Mouse (Mus musculus): ENCODE measurements at regions not wholly inside any gene's neighbourhood (a gene's known extent, or its start where the extent isn't known, plus 50 kb on each side); places are given as distances from the start of the nearest gene placed in this dataset.

DNA sequence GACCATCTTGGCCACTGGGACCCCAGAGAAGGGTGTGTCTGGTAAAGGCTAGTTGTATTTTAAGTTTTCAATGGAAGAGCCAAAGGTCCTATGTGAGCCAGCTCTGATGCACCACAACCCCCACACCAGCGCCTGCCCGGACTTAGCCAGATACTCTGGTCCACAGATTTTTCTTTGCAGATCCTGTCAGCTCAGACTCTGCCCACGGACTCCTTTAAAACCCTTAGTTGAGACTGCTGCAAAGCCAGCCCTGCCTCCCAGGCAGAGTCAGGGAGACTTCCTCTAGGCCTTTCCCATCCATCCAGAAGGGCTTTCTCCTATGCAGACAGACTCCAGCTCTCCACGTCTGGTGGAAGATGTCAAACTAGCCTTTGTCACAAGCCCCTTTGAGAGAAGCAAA lies 115.2 kb downstream of the Vegfa start:
- whole genome bisulfite sequencing, result 58% methylated on average over 4 of the region's 4 CpGs
- no peak overlapping the region for H3K27ac ChIP-seq (ENCODE audit: low read length)
- no peaks in the 10 kb centered on the region for H3K27me3 ChIP-seq (ENCODE audit: control insufficient read depth, insufficient read depth, low read depth, low read length)
- peaks cover 5% of the 10 kb centered on the region; the same call in 1 of the 2 replicates for H3K9me3 ChIP-seq (ENCODE audit: control insufficient read depth, low read length)
- H3K36me3 ChIP-seq (ENCODE audit: control insufficient read depth, insufficient read depth, low read length), result no peaks in the 10 kb centered on the region
- H3K9ac ChIP-seq (ENCODE audit: low read length), result no peak overlapping the region
- H3K4me3 ChIP-seq (ENCODE audit: low read length), result no peak overlapping the region
- no peak overlapping the region for H3K4me2 ChIP-seq (ENCODE audit: low read depth, low read length)
- no peak for ATAC-seq (ENCODE audit: low read depth)
- no peaks in the 10 kb centered on the region for H3K4me1 ChIP-seq (replicated peaks; ENCODE audit: control insufficient read depth, insufficient read depth, low read length)

GRCm38 (mm10) chr17:45914706-45915240 lies 117.4 kb downstream of the Vegfa start:
- H3K4me3 ChIP-seq (ENCODE audit: low read length), result no peak overlapping the region
- peaks cover 5% of the 10 kb centered on the region; the same call in 1 of the 2 replicates for H3K9me3 ChIP-seq (ENCODE audit: control insufficient read depth, low read length)
- no peak overlapping the region for H3K27ac ChIP-seq (ENCODE audit: low read length)
- no peaks in the 10 kb centered on the region for H3K4me1 ChIP-seq (replicated peaks; ENCODE audit: control insufficient read depth, insufficient read depth, low read length)
- 82% methylated on average over 8 of the region's 9 CpGs for WGBS
- H3K4me2 ChIP-seq (ENCODE audit: low read depth, low read length), result no peak overlapping the region
- H3K9ac ChIP-seq (ENCODE audit: low read length), result no peak overlapping the region
- H3K27me3 ChIP-seq (ENCODE audit: control insufficient read depth, insufficient read depth, low read depth, low read length), result no peaks in the 10 kb centered on the region
- ATAC-seq (ENCODE audit: low read depth), result no peak
- H3K36me3 ChIP-seq (ENCODE audit: control insufficient read depth, insufficient read depth, low read length), result no peaks in the 10 kb centered on the region

- no peaks in the 10 kb centered on the region for H3K36me3 ChIP-seq (ENCODE audit: control insufficient read depth, insufficient read depth, low read length)
- WGBS, result 81% methylated on average over 1 of the region's 1 CpGs
- no peak overlapping the region for H3K9ac ChIP-seq (ENCODE audit: low read length)
- H3K9me3 ChIP-seq (ENCODE audit: control insufficient read depth, low read length), result peaks cover 5% of the 10 kb centered on the region; the same call in 1 of the 2 replicates
- H3K27ac ChIP-seq (ENCODE audit: low read length), result no peak overlapping the region
- H3K4me3 ChIP-seq (ENCODE audit: low read length), result no peak overlapping the region
- H3K4me1 ChIP-seq (replicated peaks; ENCODE audit: control insufficient read depth, insufficient read depth, low read length), result no peaks in the 10 kb centered on the region
- no peak overlapping the region for H3K4me2 ChIP-seq (ENCODE audit: low read depth, low read length)
- no peaks in the 10 kb centered on the region for H3K27me3 ChIP-seq (ENCODE audit: control insufficient read depth, insufficient read depth, low read depth, low read length)
- ATAC-seq (ENCODE audit: low read depth), result no peak
Measured at GRCm38 (mm10) chr17:45914237-45914636, 117.9 kb downstream of the Vegfa start.

- Histone ChIP-seq H3K4me2 (ENCODE audit: low read depth, low read length) (no peak overlapping the region), H3K27me3 (ENCODE audit: control insufficient read depth, insufficient read depth, low read depth, low read length) (no peaks in the 10 kb centered on the region), H3K27ac (ENCODE audit: low read length) (no peak overlapping the region), H3K9me3 (ENCODE audit: control insufficient read depth, low read length) (peaks cover 5% of the 10 kb centered on the region; the same call in 1 of the 2 replicates), H3K4me1 (replicated peaks; ENCODE audit: control insufficient read depth, insufficient read depth, low read length) (no peaks in the 10 kb centered on the region), H3K36me3 (ENCODE audit: control insufficient read depth, insufficient read depth, low read length) (no peaks in the 10 kb centered on the region), H3K4me3 (ENCODE audit: low read length) (no peak overlapping the region), H3K9ac (ENCODE audit: low read length) (no peak overlapping the region)
- 89% methylated on average over 4 of the region's 4 CpGs for WGBS
- ATAC-seq (ENCODE audit: low read depth), result no peak
Measured at GRCm38 (mm10) chr17:45913671-45914070, 118.5 kb downstream of the Vegfa start.

DNA sequence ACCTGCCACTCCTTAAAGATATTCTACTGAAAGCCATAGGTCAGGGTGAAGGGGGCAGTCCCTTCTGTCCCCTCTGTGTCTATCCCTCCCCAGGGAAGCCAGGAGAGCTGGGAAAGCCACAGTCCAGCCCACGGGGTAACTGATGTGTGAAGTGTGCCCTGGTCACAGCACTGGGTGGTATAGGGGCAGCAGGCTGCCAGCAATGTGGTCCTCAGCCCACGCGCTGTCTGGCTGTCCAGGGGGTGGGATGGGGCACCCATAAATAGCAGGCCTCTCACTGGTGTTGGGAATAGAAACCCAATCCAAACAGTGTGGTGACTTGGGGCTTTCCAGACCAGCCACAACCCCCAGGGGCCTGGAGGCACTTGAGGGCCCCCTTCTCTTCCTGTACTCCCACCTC lies 120.0 kb downstream of the Vegfa start:
- no peak for ATAC-seq (ENCODE audit: low read depth)

GRCm38 (mm10) chr17:45911201-45911731 lies 120.9 kb downstream of the Vegfa start:
- Histone ChIP-seq H3K9me3 (ENCODE audit: control insufficient read depth, low read length) (peaks cover 5% of the 10 kb centered on the region; the same call in 1 of the 2 replicates), H3K36me3 (ENCODE audit: control insufficient read depth, insufficient read depth, low read length) (no peaks in the 10 kb centered on the region), H3K9ac (ENCODE audit: low read length) (no peak overlapping the region), H3K4me1 (replicated peaks; ENCODE audit: control insufficient read depth, insufficient read depth, low read length) (no peaks in the 10 kb centered on the region), H3K4me2 (ENCODE audit: low read depth, low read length) (no peak overlapping the region), H3K27me3 (ENCODE audit: control insufficient read depth, insufficient read depth, low read depth, low read length) (no peaks in the 10 kb centered on the region), H3K4me3 (ENCODE audit: low read length) (no peak overlapping the region), H3K27ac (ENCODE audit: low read length) (no peak overlapping the region)
- 83% methylated on average over 13 of the region's 13 CpGs for WGBS
- ATAC-seq (ENCODE audit: low read depth), result no peak

More for the DNA sequence above, 120.0 kb downstream of the Vegfa start:
- H3K4me3 ChIP-seq (ENCODE audit: low read length), result no peak overlapping the region
- no peak overlapping the region for H3K4me2 ChIP-seq (ENCODE audit: low read depth, low read length)
- H3K4me1 ChIP-seq (replicated peaks; ENCODE audit: control insufficient read depth, insufficient read depth, low read length), result no peaks in the 10 kb centered on the region
- H3K9me3 ChIP-seq (ENCODE audit: control insufficient read depth, low read length), result peaks cover 5% of the 10 kb centered on the region; the same call in 1 of the 2 replicates
- no peak overlapping the region for H3K9ac ChIP-seq (ENCODE audit: low read length)
- H3K36me3 ChIP-seq (ENCODE audit: control insufficient read depth, insufficient read depth, low read length), result no peaks in the 10 kb centered on the region
- H3K27ac ChIP-seq (ENCODE audit: low read length), result no peak overlapping the region
- H3K27me3 ChIP-seq (ENCODE audit: control insufficient read depth, insufficient read depth, low read depth, low read length), result no peaks in the 10 kb centered on the region
- 95% methylated on average over 3 of the region's 3 CpGs for WGBS

- WGBS, result 85% methylated on average over 3 of the region's 3 CpGs
- Histone ChIP-seq H3K27ac (ENCODE audit: low read length) (no peak overlapping the region), H3K4me3 (ENCODE audit: low read length) (no peak overlapping the region), H3K27me3 (ENCODE audit: control insufficient read depth, insufficient read depth, low read depth, low read length) (no peaks in the 10 kb centered on the region), H3K4me1 (replicated peaks; ENCODE audit: control insufficient read depth, insufficient read depth, low read length) (no peaks in the 10 kb centered on the region), H3K9me3 (ENCODE audit: control insufficient read depth, low read length) (peaks cover 5% of the 10 kb centered on the region; the same call in 1 of the 2 replicates), H3K4me2 (ENCODE audit: low read depth, low read length) (no peak overlapping the region), H3K36me3 (ENCODE audit: control insufficient read depth, insufficient read depth, low read length) (no peaks in the 10 kb centered on the region), H3K9ac (ENCODE audit: low read length) (no peak overlapping the region)
- ATAC-seq (ENCODE audit: low read depth), result no peak; the same call in 1 of the 2 replicates
Measured at GRCm38 (mm10) chr17:45910245-45910644, 121.9 kb downstream of the Vegfa start.

DNA sequence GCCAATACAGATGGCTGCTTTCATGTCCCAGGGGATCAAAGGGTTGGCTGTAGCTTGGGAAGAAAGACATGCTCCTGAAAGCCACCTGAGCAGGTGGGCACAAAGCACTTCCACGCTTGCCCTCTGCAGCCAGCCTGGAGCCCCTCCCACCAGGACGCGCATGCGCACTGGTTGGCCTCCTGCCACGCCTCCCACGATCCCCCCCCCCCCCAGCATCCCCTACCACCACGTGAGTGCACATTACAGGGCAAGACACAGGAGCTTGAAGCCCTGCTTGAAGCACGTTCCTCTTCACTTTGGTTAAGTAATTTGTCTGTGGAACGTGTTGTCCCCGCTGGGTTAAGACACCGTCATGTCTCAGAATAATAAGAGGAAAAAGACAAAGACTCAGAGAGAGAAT lies 124.6 kb downstream of the Vegfa start:
- no peak for ATAC-seq (ENCODE audit: low read depth)
- no peaks in the 10 kb centered on the region for H3K27me3 ChIP-seq (ENCODE audit: control insufficient read depth, insufficient read depth, low read depth, low read length)
- H3K9ac ChIP-seq (ENCODE audit: low read length), result no peak overlapping the region
- H3K9me3 ChIP-seq (ENCODE audit: control insufficient read depth, low read length), result peaks cover 5% of the 10 kb centered on the region; the same call in 1 of the 2 replicates
- no peak overlapping the region for H3K4me3 ChIP-seq (ENCODE audit: low read length)
- H3K36me3 ChIP-seq (ENCODE audit: control insufficient read depth, insufficient read depth, low read length), result no peaks in the 10 kb centered on the region
- no peaks in the 10 kb centered on the region for H3K4me1 ChIP-seq (replicated peaks; ENCODE audit: control insufficient read depth, insufficient read depth, low read length)
- no peak overlapping the region for H3K27ac ChIP-seq (ENCODE audit: low read length)
- H3K4me2 ChIP-seq (ENCODE audit: low read depth, low read length), result no peak overlapping the region
- WGBS, result 68% methylated on average over 11 of the region's 11 CpGs

DNA sequence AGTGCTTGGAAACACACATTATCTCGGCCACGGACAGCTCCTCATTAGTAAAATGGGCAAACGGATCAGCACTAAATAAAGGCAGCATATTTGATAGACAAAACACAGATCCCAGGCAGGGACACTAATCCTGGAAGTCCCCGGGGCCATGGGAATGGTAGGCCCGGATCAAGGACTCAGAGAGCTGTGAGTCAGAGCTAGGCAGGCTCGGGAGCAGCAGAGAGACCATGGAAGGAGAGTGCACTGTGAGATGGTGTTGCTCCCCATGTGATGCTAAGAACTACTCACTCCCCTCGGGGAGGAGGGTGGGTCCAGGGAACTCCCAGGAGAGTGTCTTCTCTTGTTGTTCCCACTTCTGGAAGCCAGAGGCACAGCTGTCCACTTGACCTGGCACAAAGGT lies 126.6 kb downstream of the Vegfa start:
- 58% methylated on average over 7 of the region's 7 CpGs for WGBS
- Histone ChIP-seq H3K36me3 (ENCODE audit: control insufficient read depth, insufficient read depth, low read length) (no peaks in the 10 kb centered on the region), H3K4me1 (replicated peaks; ENCODE audit: control insufficient read depth, insufficient read depth, low read length) (no peaks in the 10 kb centered on the region), H3K4me3 (ENCODE audit: low read length) (no peak overlapping the region), H3K4me2 (ENCODE audit: low read depth, low read length) (no peak overlapping the region), H3K9me3 (ENCODE audit: control insufficient read depth, low read length) (no peaks in the 10 kb centered on the region), H3K27ac (ENCODE audit: low read length) (no peak overlapping the region), H3K9ac (ENCODE audit: low read length) (no peak overlapping the region), H3K27me3 (ENCODE audit: control insufficient read depth, insufficient read depth, low read depth, low read length) (no peaks in the 10 kb centered on the region)
- no peak for ATAC-seq (ENCODE audit: low read depth)

Measured in lung, embryonic 16.5 days (tissue).